Mouse (Mus musculus) intestine, embryonic 15.5 days (tissue): ENCODE data around the gene Ehd2. TPM values are rescaled to one million over a fixed set of nuclear protein-coding genes. Genes with fewer than 3 reads are reported as not detected.
A peak's percentile ranks its signal among the peaks of the same experiment; 100 is the strongest.

Source experiments
- ATAC-seq: fragments of 200-750 bp; cut with Nextera tagmentation; 2 replicates; pipeline ENCODE4 v1.8.0; 2017; ENCODE audit warnings: moderate TSS enrichment, moderate library complexity
- H3K27ac ChIP-seq: fragments of 300-500 bp; sonication (generic); 2 replicates; pipeline ENCODE4 v1.5.1; 2015; ENCODE audit warnings: mild to moderate bottlenecking, inconsistent platforms
- H3K27me3 ChIP-seq: fragments of 300-500 bp; sonication (generic); replicated peaks from 2 replicates; pipeline ENCODE4 v1.6.1; 2015; ENCODE audit warnings: inconsistent platforms
- H3K36me3 ChIP-seq: fragments of 300-500 bp; sonication (generic); 2 replicates; pipeline ENCODE4 v1.6.1; 2015; ENCODE audit warnings: inconsistent platforms
- H3K4me1 ChIP-seq: fragments of 300-500 bp; sonication (generic); replicated peaks from 2 replicates; pipeline ENCODE4 v1.6.1; 2015; ENCODE audit warnings: inconsistent platforms
- H3K4me2 ChIP-seq: fragments of 300-500 bp; sonication (generic); replicated peaks from 2 replicates; pipeline ENCODE4 v1.6.1; 2015; ENCODE audit warnings: mild to moderate bottlenecking, inconsistent platforms
- H3K4me3 ChIP-seq: fragments of 300-500 bp; sonication (generic); replicated peaks from 2 replicates; pipeline ENCODE4 v1.5.1; 2015; ENCODE audit warnings: inconsistent platforms
- H3K9ac ChIP-seq: fragments of 300-500 bp; sonication (generic); 2 replicates; pipeline ENCODE4 v1.6.1; 2015; ENCODE audit warnings: inconsistent platforms
- H3K9me3 ChIP-seq: fragments of 300-500 bp; sonication (generic); 2 replicates; pipeline ENCODE4 v1.6.1; 2016; ENCODE audit warnings: inconsistent platforms
- WGBS: fragments of 180-500 bp; shearing (Covaris S2); methylation state at CpG from one replicate; pipeline ENCODE4 v1.1.7; 2015; 5-methylcytosine and 5-hydroxymethylcytosine counted together
- polyA plus RNA-seq: library from polyadenylated mRNA; unstranded; fragments of >200 nt; fragmentation: Nextera tagmentation; extraction: Ambion mirVana; gene quantifications from 2 replicates; pipeline ENCODE4 v1.2.1, GENCODE M21; 2015

The Ehd2 gene
- polyA plus RNA-seq = 42.3 and 50.9 TPM in 2 replicates

- WGBS = under 1% methylated on average over 21 of the region's 22 CpGs
- peak; percentile 86 for ATAC-seq
- peak within 1 kb of the TSS; percentile 60 for H3K9ac ChIP-seq
- H3K9me3 ChIP-seq = no peaks in the 10 kb centered on the region
- H3K36me3 ChIP-seq = peaks cover 11% of the 10 kb centered on the region
- H3K4me1 ChIP-seq = peaks cover 34% of the 10 kb centered on the region
- H3K27ac ChIP-seq = no peak within 1 kb of the TSS
- peak within 1 kb of the TSS; percentile 52 for H3K4me3 ChIP-seq
- H3K27me3 ChIP-seq = no peaks in the 10 kb centered on the region
- peak within 1 kb of the TSS; percentile 66 for H3K4me2 ChIP-seq
Measured at GRCm38 (mm10) chr7:15967312-15967711, at the start of gene Ehd2. Gene Ehd2 (minus strand): TSS chr7:15967567.

GRCm38 (mm10) chr7:16015384-16015783 is 48.0 kb upstream of the Ehd2 start:
- H3K4me1 ChIP-seq = peaks cover 14% of the 10 kb centered on the region
- 82% methylated on average over 5 of the region's 5 CpGs for WGBS
- no peak overlapping the region for H3K27ac ChIP-seq
- no peak overlapping the region for H3K4me2 ChIP-seq
- no peaks in the 10 kb centered on the region for H3K36me3 ChIP-seq
- ATAC-seq = no peak
- H3K9me3 ChIP-seq = no peaks in the 10 kb centered on the region
- no peak overlapping the region for H3K4me3 ChIP-seq
- no peaks in the 10 kb centered on the region for H3K27me3 ChIP-seq
- H3K9ac ChIP-seq = no peak overlapping the region

- H3K4me1 ChIP-seq = peaks cover 12% of the 10 kb centered on the region
- 89% methylated on average over 8 of the region's 8 CpGs for WGBS
- H3K27me3 ChIP-seq = no peaks in the 10 kb centered on the region
- H3K9ac ChIP-seq = no peak overlapping the region
- H3K4me3 ChIP-seq = no peak overlapping the region
- no peak overlapping the region for H3K27ac ChIP-seq
- no peaks in the 10 kb centered on the region for H3K36me3 ChIP-seq
- ATAC-seq = no peak
- no peak overlapping the region for H3K4me2 ChIP-seq
- H3K9me3 ChIP-seq = no peaks in the 10 kb centered on the region
Measured at GRCm38 (mm10) chr7:16014521-16015175, 47.3 kb upstream of the Ehd2 start.

- WGBS = 80% methylated on average over 5 of the region's 5 CpGs
- Histone ChIP-seq H3K27ac (no peak overlapping the region), H3K9ac (no peak overlapping the region), H3K27me3 (no peaks in the 10 kb centered on the region), H3K36me3 (no peaks in the 10 kb centered on the region), H3K4me3 (no peak overlapping the region), H3K4me1 (peaks cover 8% of the 10 kb centered on the region), H3K9me3 (no peaks in the 10 kb centered on the region), H3K4me2 (no peak overlapping the region)
- ATAC-seq = no peak
Measured at GRCm38 (mm10) chr7:16013722-16014275, 46.4 kb upstream of the Ehd2 start.

GRCm38 (mm10) chr7:16012576-16013263 is 45.4 kb upstream of the Ehd2 start:
- ATAC-seq = no peak
- Histone ChIP-seq H3K4me2 (no peak overlapping the region), H3K27me3 (no peaks in the 10 kb centered on the region), H3K36me3 (no peaks in the 10 kb centered on the region), H3K4me1 (peaks cover 8% of the 10 kb centered on the region), H3K9me3 (no peaks in the 10 kb centered on the region), H3K27ac (no peak overlapping the region), H3K4me3 (no peak overlapping the region), H3K9ac (no peak overlapping the region)
- 72% methylated on average over 11 of the region's 11 CpGs for WGBS

GRCm38 (mm10) chr7:16011418-16012085 is 44.2 kb upstream of the Ehd2 start:
- Histone ChIP-seq H3K4me1 (peaks cover 8% of the 10 kb centered on the region), H3K4me3 (no peak overlapping the region), H3K4me2 (no peak overlapping the region), H3K9me3 (no peaks in the 10 kb centered on the region), H3K27ac (no peak overlapping the region), H3K27me3 (no peaks in the 10 kb centered on the region), H3K9ac (no peak overlapping the region), H3K36me3 (0 out of 2 replicates have a peak, but pooled peaks cover 2% of the 10 kb centered on the region)
- ATAC-seq = no peak
- WGBS = 79% methylated on average over 7 of the region's 7 CpGs

GRCm38 (mm10) chr7:16010649-16011048 is 43.3 kb upstream of the Ehd2 start:
- Histone ChIP-seq H3K4me1 (peaks cover 8% of the 10 kb centered on the region), H3K27ac (no peak overlapping the region), H3K4me3 (no peak overlapping the region), H3K9ac (no peak overlapping the region), H3K4me2 (no peak overlapping the region), H3K9me3 (no peaks in the 10 kb centered on the region), H3K36me3 (0 out of 2 replicates have a peak, but pooled peaks cover 2% of the 10 kb centered on the region), H3K27me3 (no peaks in the 10 kb centered on the region)
- no peak for ATAC-seq
- WGBS = 80% methylated on average over 5 of the region's 5 CpGs

GRCm38 (mm10) chr7:16009636-16010035 is 42.3 kb upstream of the Ehd2 start:
- 94% methylated on average over 7 of the region's 7 CpGs for WGBS
- no peak overlapping the region for H3K27ac ChIP-seq
- H3K27me3 ChIP-seq = no peaks in the 10 kb centered on the region
- no peak for ATAC-seq
- H3K36me3 ChIP-seq = 0 out of 2 replicates have a peak, but pooled peaks cover 2% of the 10 kb centered on the region
- no peak overlapping the region for H3K4me3 ChIP-seq
- H3K4me1 ChIP-seq = peaks cover 8% of the 10 kb centered on the region
- no peaks in the 10 kb centered on the region for H3K9me3 ChIP-seq
- no peak overlapping the region for H3K9ac ChIP-seq
- H3K4me2 ChIP-seq = no peak overlapping the region

- H3K9me3 ChIP-seq = no peaks in the 10 kb centered on the region
- H3K27ac ChIP-seq = no peak overlapping the region
- no peak overlapping the region for H3K4me3 ChIP-seq
- H3K4me2 ChIP-seq = no peak overlapping the region
- no peaks in the 10 kb centered on the region for H3K27me3 ChIP-seq
- 82% methylated on average over 3 of the region's 3 CpGs for WGBS
- no peak for ATAC-seq
- H3K9ac ChIP-seq = no peak overlapping the region
- no peaks in the 10 kb centered on the region for H3K4me1 ChIP-seq
- 0 out of 2 replicates have a peak, but pooled peaks cover 7% of the 10 kb centered on the region for H3K36me3 ChIP-seq
Measured at GRCm38 (mm10) chr7:16005020-16005419, 37.7 kb upstream of the Ehd2 start.

GRCm38 (mm10) chr7:16004177-16004856 is 37.0 kb upstream of the Ehd2 start:
- Histone ChIP-seq H3K4me2 (no peak overlapping the region), H3K27me3 (no peaks in the 10 kb centered on the region), H3K4me3 (no peak overlapping the region), H3K4me1 (no peaks in the 10 kb centered on the region), H3K36me3 (peaks cover 8% of the 10 kb centered on the region; the same call in 1 of the 2 replicates), H3K9ac (no peak overlapping the region), H3K9me3 (no peaks in the 10 kb centered on the region), H3K27ac (no peak overlapping the region)
- 69% methylated on average over 12 of the region's 12 CpGs for WGBS
- peak; percentile 41; the same call in 1 of the 2 replicates for ATAC-seq

- H3K27me3 ChIP-seq = no peaks in the 10 kb centered on the region
- no peak overlapping the region for H3K4me2 ChIP-seq
- no peak overlapping the region for H3K9ac ChIP-seq
- H3K4me1 ChIP-seq = no peaks in the 10 kb centered on the region
- 72% methylated on average over 4 of the region's 4 CpGs for WGBS
- H3K9me3 ChIP-seq = no peaks in the 10 kb centered on the region
- no peak overlapping the region for H3K4me3 ChIP-seq
- ATAC-seq = peak; percentile 44; the same call in 1 of the 2 replicates
- no peak overlapping the region for H3K27ac ChIP-seq
- peaks cover 14% of the 10 kb centered on the region; the same call in 1 of the 2 replicates for H3K36me3 ChIP-seq
Measured at GRCm38 (mm10) chr7:16003032-16003431, 35.7 kb upstream of the Ehd2 start.

GRCm38 (mm10) chr7:16002171-16002570 is 34.8 kb upstream of the Ehd2 start:
- 86% methylated on average over 5 of the region's 5 CpGs for WGBS
- no peak overlapping the region for H3K4me2 ChIP-seq
- no peak overlapping the region for H3K27ac ChIP-seq

More at GRCm38 (mm10) chr7:16002171-16002570, 34.8 kb upstream of the Ehd2 start:
- Histone ChIP-seq H3K27me3 (no peaks in the 10 kb centered on the region), H3K4me3 (no peak overlapping the region), H3K9ac (no peak overlapping the region), H3K9me3 (no peaks in the 10 kb centered on the region), H3K4me1 (no peaks in the 10 kb centered on the region), H3K36me3 (peaks cover 20% of the 10 kb centered on the region; the same call in 1 of the 2 replicates)
- ATAC-seq = no peak
